Mouse (Mus musculus): ENCODE results near the gene Ddx52.
A peak's percentile ranks its signal among the peaks of the same experiment; 100 is the strongest.

Ddx52 gene

DNA sequence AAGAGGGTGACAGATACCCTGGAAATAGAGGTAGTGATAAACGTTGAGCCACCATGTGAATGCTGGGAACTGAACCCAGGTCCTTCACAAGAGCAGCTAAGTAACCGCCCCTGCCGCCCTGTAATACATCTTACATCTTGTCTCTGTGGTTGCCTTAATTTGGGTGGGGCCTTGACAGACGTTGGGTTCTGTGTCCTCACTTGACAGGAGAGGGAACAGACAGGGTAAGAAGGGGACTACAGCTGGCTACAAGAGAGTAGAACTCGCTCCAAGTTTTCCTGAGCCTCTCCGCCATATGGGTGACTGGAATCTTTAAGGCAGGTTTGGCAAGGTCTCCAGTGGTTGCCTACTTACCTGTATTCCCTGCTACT is 26.3 kb downstream of the Ddx52 start:
- no peak for DNase-seq (ENCODE audit: low read depth)

DNA sequence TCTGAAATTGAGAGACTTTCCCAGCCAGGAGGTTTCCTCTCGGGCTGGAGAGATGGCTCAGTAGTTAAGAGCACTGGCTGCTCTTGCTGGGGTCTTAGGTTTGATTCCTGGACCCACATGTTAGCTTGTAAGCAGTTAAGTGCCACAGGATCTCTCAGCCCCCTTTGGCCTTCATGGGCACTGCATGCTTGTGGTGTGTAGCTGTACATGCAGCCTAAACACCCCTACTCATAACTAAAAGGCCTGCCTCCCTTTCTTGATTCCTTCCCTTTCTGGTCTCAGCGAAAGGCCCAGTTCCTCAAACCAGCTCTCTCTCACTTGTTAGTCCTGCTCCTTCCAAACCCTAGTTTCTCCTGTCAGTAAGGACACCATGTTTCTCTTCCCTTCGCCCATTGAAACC is 27.2 kb downstream of the Ddx52 start:
- DNase-seq (ENCODE audit: low read depth) = no peak

DNA sequence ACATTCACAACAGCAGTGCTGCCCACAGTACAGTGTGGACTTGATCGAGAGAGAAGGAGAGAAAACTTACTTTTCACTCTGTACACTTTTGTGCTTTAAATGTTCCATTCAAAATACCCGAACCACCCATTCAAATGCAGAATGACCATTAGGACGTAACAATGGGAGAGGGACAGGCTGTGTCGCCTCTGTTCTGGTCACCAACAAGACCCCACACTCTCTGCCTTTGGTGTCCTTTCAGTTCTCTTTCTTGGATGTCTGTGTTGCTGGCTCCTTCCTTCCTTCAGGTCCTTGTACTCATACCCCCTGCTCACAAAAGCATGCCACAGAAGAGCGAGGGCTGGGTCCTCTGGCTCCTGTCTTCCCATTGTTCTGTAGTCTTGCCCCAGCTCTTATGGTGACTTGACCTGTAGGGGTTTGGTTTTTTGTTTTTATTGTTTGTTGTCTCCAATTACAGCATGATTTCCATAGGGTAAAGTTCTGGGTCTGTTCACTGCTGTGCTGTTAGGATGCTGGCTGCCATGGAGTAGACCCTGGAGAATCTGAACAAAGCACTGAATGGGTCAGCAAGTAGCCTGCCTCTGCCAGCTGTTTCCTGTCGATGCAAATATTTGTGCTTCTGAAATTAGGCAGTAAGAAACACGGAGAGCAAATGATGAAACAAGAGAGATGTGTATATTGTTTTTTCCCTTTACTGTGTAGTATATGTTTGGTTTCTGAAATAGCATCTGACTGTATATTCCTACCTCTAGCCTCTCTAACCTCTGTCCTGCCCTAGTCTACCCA is 32.9 kb downstream of the Ddx52 start:
- DNase-seq (ENCODE audit: low read depth) = no peak

DNA sequence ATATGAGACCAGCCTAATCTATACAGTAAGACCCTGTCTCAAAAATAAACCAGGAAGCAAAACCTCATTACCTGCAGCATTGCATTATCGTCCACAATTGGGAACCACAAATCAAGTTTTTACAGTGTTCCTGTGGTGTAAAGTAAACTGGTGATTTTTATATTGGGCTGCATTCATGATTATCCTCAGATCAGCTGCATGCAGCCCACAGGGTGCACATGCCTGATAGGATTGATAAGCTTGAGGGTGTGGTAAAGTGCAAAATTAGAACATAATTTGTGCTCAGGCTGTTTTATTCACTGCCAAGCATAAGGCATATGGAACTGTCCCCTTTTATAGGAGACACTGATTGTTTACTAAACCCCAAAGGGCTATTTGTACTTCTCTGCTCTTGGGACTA is 33.6 kb downstream of the Ddx52 start:
- no peak for DNase-seq (ENCODE audit: low read depth)

DNA sequence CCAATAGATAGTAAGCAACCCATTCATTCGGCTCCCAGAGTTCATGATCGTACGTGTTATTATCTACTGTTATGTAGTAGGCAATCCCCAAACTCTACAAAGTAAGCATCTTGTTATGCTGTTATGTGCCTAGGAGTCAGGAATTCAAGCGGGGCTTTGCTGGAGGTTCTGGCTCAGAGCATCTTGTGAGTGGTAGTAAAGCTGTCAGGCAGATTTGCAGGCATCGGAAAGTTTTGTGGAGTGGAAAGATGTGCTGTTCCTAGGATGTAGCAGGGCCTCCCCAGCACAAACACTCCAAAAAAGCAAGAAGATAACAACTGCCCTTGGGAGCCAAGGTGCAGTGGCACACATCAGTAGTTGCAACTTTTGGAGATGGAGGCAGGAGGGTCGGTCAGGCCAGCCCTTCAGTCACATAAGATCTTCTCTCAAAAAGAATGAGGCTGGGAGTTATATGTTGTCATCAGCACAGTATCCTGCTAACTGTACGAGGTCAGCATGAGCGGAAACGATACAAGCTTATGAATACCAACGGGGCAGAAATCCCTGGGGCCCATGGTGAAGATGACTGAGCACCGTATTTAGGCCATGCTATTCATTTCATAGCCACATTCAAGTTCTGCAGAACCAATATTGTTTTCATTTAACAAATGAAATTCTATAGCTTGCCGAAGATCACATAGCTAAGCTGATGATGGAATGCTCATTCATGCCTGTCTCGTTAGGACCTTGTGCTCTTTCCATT is 34.5 kb downstream of the Ddx52 start:
- DNase-seq (ENCODE audit: low read depth) = no peak

DNA sequence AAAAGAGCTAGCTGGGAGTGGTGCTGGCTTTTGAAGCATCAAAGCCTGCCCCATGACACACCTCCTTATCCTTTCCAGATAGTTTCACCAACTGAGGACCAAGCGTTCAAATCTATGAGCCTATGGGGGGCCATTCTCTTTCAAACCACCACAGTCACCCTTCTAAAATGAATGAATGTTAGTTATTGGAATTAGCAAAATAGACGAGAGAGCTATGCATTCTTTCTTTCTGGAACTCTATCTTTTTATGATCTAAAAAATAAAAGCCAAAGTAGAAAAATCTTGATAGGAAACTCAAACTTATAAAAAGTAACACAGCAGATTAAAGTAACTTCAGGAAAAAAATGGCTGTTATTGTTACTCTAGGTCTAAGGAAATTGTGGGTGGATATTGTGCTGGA is 35.9 kb downstream of the Ddx52 start:
- DNase-seq (ENCODE audit: low read depth) = no peak

DNA sequence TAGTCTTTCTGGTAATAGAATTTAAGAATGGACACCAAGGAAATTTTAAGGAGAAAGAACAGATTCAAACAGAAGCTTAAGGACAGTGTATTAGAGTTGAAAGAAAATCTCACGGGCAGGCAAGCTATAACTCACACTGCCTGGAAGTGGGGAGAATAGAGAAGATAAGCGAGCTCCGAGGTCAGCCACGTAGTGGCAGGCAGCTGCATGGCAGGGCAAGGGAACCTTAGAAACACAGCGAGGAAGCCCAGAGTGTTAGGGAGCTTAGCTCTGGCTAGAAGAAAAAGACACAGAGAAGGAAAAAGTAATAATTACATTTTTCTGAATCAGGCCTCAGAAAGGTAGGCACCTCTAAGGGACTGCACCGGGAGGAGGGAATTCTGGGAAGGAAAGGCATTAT is 38.1 kb downstream of the Ddx52 start:
- no peak for DNase-seq (ENCODE audit: low read depth)

DNA sequence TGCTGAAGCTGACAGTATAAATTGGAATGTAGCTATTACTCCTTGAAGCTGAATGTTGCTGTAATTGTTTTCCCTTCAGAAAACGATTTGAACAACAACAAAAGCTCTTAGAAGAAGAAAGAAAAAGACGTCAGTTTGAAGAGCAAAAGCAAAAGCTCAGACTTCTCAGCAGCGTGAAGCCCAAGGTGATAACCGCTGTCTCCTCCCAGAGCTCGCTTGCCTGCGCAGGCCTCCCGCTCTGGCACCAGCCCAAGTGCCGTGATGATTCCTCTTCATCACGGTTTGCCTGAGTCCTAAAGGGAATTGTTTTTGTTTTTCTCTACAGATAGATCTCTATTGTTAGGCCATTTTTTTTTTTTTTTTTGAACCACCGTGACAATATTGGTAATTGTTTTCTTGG is 39.5 kb downstream of the Ddx52 start:
- no peak for DNase-seq (ENCODE audit: low read depth)

DNA sequence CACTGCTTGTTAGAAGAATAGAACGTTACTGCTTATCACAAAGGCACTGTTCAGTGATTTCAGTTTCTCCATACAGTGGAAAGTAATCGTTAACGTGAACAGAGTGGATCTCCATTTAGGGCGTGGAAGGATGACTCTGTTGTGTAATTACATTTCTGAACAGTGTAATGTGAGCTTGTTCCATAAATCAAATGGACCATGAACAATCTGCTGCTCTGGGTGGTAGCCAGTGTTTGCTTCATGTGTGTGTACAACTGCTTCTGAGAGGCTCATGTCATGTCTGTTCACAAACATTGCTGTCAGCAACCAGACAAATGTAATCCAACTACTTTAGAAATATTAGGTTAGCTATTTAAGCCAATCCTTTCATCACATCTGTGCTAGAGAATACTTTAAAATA is 49.8 kb downstream of the Ddx52 start:
- DNase-seq (ENCODE audit: low read depth) = peak; percentile 27

DNA sequence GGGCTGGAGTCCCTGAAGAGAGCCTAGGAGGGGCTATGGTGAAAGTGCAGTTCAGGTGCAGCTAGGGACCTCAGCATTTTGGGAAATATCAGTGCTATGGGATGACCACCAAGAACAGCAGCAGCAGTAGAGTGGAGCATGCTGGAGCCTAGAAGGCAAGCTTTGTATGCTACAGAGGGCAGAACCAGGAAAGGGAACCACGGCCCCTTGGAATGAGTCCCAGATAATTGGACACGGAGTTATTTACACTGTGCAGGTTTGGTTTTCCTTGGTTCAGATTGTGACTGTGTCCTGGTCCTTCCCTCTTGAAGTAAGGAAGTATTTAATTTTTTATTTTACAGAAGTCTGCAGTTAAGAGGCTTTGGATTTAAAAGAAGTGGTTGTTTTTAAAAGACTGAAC is 51.6 kb downstream of the Ddx52 start:
- no peak for DNase-seq (ENCODE audit: low read depth)

DNA sequence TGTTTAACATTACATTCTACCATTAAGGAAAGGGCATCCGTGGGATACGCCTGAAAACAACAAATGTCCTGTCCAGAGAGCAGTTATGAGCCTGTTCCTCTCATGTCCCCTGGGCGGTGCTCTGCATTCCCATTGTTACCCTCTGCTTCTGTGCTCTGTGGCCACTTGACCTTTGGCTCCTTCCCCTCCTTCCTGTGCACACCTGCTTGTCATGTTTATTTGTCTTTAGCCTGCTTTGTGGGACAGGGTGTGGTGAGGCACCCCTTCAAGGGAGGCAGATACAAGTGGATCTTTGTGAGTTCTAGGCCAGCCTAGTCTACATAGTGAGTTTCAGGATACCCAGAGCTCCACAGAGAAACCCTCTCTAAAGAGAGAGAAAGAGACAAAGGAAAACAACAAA is 52.6 kb downstream of the Ddx52 start:
- no peak for DNase-seq (ENCODE audit: low read depth)

DNA sequence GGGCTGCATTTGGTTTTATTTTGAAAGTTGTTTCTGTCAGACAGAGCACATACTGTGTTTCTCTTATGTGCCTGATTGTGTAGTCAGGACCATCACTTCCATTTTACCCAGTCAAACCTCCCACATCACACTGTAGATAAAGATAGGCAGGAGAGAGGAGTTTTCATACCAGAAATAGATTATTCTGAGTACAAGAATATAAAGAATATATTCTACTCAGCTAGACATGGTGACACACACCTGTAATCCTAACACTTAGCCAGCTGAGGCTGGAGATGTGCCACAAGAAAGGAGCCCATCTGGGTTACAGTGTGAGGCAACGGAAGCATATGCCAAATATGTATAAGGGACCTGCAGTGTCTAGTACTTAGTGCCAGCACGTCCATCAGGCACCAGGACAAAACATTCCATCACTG is 53.7 kb downstream of the Ddx52 start:
- DNase-seq (ENCODE audit: low read depth) = no peak

DNA sequence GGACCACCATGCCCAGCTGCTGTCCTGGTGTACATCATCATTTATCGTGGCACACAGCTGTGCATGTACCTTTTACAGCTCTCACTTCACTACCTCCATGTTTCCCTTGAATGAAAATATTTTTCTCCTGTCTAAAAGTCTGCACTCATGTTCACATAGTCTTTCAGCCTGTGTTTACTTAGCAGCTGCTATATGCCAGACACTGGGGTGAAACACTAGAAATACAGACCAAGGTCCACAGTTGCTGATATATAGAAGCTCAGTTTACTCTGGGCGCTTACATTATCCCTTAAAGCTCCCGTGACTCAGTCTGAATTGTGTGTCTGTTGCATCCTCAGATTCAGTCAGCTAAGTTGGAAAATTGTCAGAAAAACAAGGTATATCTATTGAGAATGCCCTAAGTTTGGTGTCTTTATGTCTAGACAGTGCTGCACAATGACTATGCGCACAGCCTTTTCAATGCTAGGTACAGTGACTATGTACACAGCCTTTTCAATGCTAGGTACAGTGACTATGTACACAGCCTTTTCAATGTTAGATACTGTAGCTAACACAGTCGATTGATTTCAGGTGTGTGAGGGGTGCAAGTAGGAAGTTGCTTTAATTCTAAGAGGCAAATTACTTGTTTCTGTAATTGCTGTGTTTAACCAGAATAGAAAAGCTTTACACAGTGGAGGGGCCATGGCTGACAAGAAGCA is 55.5 kb downstream of the Ddx52 start:
- DNase-seq (ENCODE audit: low read depth) = no peak

DNA sequence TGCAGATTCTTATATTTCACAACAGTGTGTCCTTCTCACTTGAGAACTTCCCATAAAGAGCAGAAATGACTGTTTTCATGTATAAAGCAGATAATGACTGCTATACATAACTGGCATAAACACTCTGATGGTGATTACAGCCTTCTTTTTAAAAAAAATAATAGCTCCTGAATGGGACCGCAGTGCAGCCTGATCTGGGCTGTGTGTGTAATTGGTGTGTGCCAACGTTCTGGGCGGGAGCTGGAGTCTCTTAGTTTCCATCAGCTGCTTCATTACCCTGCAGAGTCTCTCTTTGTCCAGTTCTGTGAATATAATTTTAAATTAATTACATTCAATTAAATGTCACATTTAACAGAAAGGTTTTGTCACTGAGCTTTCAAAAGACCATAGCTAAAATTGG is 57.1 kb downstream of the Ddx52 start:
- DNase-seq (ENCODE audit: low read depth) = no peak

DNA sequence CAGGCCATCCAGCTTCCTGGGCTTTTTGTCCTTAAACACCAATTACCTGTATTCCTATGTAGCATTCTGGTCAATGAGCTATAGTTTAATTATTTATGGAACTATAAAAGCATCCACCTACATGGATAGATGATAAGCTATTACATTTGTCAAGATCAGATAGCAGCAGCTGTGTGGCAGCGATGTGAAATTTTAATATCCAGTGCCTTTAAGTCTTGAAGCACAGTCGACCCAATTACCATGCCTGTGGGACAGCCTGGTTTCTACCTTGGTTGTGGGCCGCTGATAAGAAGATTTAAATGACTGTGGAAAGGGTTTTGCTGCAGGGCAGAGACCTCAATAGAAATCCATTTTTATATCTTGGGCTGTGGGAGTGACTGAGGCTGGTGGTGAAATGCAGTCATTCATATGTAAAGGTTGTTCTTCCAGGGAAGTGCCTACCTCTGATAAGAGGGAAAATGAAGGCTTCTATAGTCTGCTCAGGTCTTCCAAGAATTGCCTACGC is 57.6 kb downstream of the Ddx52 start:
- no peak for DNase-seq (ENCODE audit: low read depth)

DNA sequence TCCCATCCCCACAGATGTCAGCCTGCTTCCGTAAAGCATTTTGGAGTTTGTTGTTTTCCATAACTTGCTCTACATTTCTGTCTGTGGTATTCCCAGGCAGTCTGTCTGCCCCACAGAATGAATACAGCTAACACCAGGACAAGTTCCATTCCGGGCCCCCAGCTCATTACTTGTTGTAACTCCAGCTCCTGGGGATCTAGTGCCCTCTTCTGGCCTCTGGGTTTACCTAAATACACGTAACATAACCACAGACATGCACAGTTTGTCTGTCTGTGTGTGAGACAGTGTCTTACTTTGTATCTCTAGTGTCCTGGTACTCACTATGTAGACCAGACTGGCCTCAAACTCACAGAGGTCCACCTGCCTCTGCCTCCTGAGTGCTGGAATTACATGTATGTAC is 59.4 kb downstream of the Ddx52 start:
- DNase-seq (ENCODE audit: low read depth) = no peak

DNA sequence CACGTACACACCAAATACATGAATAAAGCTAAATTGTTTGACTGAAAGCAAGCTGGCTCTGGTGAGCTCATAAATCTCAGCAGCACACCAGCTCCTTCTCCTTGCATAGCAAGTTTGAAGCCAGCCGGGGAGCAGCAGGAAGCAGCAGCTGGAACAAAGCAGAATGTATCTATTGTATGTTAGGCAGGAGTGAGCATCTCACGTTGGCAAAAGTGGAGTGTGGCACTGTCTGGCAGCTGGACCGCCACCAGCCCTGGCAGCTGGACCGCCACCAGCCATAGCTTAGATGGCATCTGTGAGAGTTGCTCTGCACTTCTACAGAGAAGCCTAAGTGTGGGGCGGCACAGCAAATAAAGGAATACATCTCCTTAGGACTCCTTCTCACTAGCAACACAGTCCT is 62.1 kb downstream of the Ddx52 start:
- DNase-seq (ENCODE audit: low read depth) = no peak

DNA sequence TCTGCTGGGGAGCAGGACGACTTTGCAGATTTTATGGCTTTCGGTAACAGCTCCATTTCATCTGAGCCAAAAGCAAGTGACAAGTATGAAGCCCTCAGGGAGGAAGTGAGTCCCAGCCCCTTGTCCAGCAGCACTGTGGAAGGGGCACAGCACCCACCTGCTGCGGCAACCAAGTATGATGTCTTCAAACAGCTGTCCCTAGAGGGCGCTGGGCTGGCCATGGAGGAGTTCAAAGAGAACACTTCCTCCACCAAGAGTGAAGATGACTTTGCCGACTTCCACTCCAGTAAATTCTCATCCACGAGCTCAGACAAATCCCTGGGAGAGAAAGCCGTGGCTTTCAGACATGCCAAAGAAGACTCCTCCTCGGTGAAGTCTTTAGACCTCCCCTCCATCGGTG is 67.1 kb downstream of the Ddx52 start:
- no peak for DNase-seq (ENCODE audit: low read depth)

DNA sequence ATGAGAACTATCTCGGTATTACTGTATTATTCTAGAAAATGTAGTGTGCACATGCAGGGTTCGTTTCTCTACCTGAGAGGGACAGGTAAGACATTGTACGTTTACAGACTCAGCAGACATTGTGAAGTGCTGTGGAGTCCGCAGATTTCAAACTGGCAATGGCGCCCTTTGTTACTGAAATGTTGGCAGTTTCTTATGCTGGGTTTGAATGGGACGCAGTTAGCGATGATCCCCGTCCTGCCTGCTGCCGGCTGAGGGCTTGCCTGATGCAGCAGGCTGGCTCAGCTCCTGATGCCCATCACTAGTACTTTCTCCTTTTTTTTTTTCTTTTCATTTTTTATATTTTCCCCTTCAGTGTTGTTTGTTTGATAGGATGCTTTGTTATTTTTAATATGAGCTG is 68.5 kb downstream of the Ddx52 start:
- no peak for DNase-seq (ENCODE audit: low read depth)

DNA sequence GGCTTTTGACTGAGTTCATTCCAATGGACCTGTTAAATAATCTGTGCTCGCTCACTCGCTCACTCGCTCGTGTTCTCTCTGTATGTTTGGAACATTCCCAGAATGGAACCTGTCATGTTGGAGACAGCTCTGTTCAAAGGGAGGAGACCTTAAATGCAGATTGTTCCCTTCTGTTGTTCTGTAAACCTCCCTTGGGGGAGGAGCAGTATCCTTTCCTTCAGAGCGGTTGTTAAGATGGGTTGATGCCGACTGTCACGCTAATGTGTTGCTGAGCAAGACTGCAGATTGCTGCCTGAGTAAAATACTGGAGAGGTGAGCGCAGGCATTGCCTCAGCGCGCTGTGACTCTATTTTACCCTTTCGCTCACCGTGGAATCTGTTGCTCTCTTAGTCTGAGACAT is 69.2 kb downstream of the Ddx52 start:
- DNase-seq (ENCODE audit: low read depth) = no peak

DNA sequence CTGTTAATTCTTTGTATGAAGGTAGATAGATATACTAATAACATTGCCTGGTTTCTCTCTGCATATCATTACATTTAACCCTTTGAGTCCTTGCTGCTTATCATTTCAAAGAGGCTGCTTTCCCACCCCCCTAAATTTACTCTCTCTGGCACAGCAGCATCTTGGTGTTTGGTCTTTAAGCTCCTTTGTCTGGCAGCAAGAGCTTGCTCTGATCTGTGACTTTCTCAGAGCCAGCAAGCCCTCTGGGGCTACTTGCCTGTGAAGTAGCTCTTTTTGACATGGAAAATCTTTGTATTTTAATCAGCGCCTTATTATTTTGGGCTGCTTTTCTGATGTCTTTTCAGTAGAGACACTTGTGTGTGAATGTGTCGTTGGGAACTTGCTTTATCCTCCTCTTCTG is 69.7 kb downstream of the Ddx52 start:
- DNase-seq (ENCODE audit: low read depth) = no peak

Measured in NIH3T3 (cell line).